Mouse (Mus musculus): ENCODE results near the gene Cggbp1.
"Not testable (repeated sequence)": the region's sequence is repeated elsewhere in the genome, so short reads cannot be mapped to it uniquely, and the experiment has no call there.

GRCm38 (mm10) chr16:64865841-64866240 lies 14.0 kb downstream of the Cggbp1 start:
- TF ChIP-seq POLR2A (IDR thresholded peaks at IDR 0.05; ENCODE audit: control insufficient read depth, low read depth, low read length); CTCF (IDR thresholded peaks at IDR 0.05; ENCODE audit: control insufficient read depth, insufficient read depth, insufficient replicate concordance, low read depth, low read length): not testable (repeated sequence)
